Mouse (Mus musculus) testis, adult 2 months (tissue): ENCODE measurements around the gene Acap2.

Source experiments
- CTCF ChIP-seq: fragments of 200-500 bp; IDR thresholded peaks from 2 replicates; pipeline ENCODE4 v1.5.1; 2012; ENCODE audit warnings: low read depth, mild to moderate bottlenecking, inconsistent platforms, low read length, moderate library complexity; ENCODE audit not compliant: control insufficient read depth, insufficient read depth, insufficient replicate concordance
- POLR2A ChIP-seq: fragments of 200-500 bp; IDR thresholded peaks from 2 replicates; pipeline ENCODE4 v1.6.1; 2012; ENCODE audit warnings: low read depth, mild to moderate bottlenecking, inconsistent platforms, low read length, moderate library complexity; ENCODE audit not compliant: control insufficient read depth

- TF ChIP-seq CTCF (no peak), POLR2A (no peak)
These were observed 10.6 kb downstream of the Acap2 start for GRCm38 (mm10) chr16:31190426-31190825.
